Mouse (Mus musculus): ENCODE data around the gene Me3. TPM values are rescaled to one million over a fixed set of nuclear protein-coding genes. Genes with fewer than 3 reads are reported as not detected.

Gene Me3
- polyA plus RNA-seq, 1 experiment: 2.1 TPM

DNA sequence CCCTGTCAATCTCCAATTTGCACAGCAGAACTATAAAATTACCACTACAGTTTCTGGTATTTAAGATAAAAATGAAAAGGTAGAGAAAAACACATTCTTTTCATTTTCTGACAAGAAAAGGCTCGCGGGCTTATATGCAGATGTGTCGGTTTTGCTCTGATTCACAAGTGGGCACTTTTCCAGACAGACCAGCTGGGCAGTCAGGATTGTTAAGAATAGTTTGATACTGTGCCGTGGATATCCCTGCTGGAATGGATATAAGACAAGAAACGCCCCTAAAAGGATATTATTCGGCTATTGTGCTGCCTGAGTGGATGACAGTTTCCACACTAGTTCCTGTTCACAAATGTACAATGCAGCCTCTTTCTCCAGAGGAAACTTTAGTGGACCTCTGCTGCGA, 116.2 kb downstream of the Me3 start:
- Histone ChIP-seq H3K4me3 (ENCODE audit: insufficient read depth, poor library complexity, severe bottlenecking) (no peak overlapping the region), H3K27me3 (ENCODE audit: control insufficient read depth, insufficient read depth, insufficient read length) (no peaks in the 10 kb centered on the region), H3ac (ENCODE audit: control insufficient read depth, insufficient read length, low read depth) (no peak overlapping the region), H3K79me2 (ENCODE audit: control insufficient read depth, insufficient read depth) (no peaks in the 10 kb centered on the region), H3K79me3 (ENCODE audit: low read depth) (no peaks in the 10 kb centered on the region), H3K36me3 (ENCODE audit: control insufficient read depth, insufficient read depth) (no peaks in the 10 kb centered on the region)
- TF ChIP-seq CEBPB (IDR thresholded peaks at IDR 0.05; ENCODE audit: low read depth) (no peak), MYOG (IDR thresholded peaks at IDR 0.05; ENCODE audit: control insufficient read depth, extremely low read depth, insufficient read length) (no peak), FOSL1 (IDR thresholded peaks at IDR 0.05; ENCODE audit: insufficient read depth, low read length, poor library complexity, severe bottlenecking) (no peak), USF1 (IDR thresholded peaks at IDR 0.05; ENCODE audit: low read depth) (no peak), MYOD1 (IDR thresholded peaks at IDR 0.05; ENCODE audit: control insufficient read depth, insufficient read length, low read depth) (no peak), MAX (IDR thresholded peaks at IDR 0.05) (no peak), CTCF (IDR thresholded peaks at IDR 0.05; ENCODE audit: control insufficient read depth, insufficient read depth, insufficient read length) (no peak)

DNA sequence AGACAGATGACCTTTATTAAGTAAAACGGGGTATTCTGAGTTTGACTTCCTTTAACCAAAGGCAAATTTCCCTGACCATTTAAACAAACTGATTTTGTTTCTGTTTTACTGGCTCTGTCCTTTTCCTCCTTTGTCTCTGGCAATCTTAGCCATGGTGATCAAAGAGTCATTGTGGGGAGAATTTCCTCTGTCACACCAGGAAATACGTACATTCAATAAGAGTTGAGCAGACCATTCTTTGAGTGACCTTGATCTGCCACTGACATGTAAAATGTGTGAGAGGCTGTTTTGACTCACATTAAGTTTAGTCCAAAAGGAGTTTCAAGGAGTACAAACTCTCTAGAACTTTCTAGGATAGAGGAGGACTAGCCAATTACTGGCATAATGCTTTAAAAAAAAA, 117.0 kb downstream of the Me3 start:
- Histone ChIP-seq H3K4me3 (ENCODE audit: insufficient read depth, poor library complexity, severe bottlenecking) (no peak overlapping the region), H3K27me3 (ENCODE audit: control insufficient read depth, insufficient read depth, insufficient read length) (no peaks in the 10 kb centered on the region), H3ac (ENCODE audit: control insufficient read depth, insufficient read length, low read depth) (no peak overlapping the region), H3K36me3 (ENCODE audit: control insufficient read depth, insufficient read depth) (no peaks in the 10 kb centered on the region), H3K79me3 (ENCODE audit: low read depth) (no peaks in the 10 kb centered on the region), H3K79me2 (ENCODE audit: control insufficient read depth, insufficient read depth) (no peaks in the 10 kb centered on the region)
- TF ChIP-seq USF1 (IDR thresholded peaks at IDR 0.05; ENCODE audit: low read depth) (no peak), MAX (IDR thresholded peaks at IDR 0.05) (no peak), MYOG (IDR thresholded peaks at IDR 0.05; ENCODE audit: control insufficient read depth, extremely low read depth, insufficient read length) (no peak), FOSL1 (IDR thresholded peaks at IDR 0.05; ENCODE audit: insufficient read depth, low read length, poor library complexity, severe bottlenecking) (no peak), CEBPB (IDR thresholded peaks at IDR 0.05; ENCODE audit: low read depth) (no peak), MYOD1 (IDR thresholded peaks at IDR 0.05; ENCODE audit: control insufficient read depth, insufficient read length, low read depth) (no peak)

DNA sequence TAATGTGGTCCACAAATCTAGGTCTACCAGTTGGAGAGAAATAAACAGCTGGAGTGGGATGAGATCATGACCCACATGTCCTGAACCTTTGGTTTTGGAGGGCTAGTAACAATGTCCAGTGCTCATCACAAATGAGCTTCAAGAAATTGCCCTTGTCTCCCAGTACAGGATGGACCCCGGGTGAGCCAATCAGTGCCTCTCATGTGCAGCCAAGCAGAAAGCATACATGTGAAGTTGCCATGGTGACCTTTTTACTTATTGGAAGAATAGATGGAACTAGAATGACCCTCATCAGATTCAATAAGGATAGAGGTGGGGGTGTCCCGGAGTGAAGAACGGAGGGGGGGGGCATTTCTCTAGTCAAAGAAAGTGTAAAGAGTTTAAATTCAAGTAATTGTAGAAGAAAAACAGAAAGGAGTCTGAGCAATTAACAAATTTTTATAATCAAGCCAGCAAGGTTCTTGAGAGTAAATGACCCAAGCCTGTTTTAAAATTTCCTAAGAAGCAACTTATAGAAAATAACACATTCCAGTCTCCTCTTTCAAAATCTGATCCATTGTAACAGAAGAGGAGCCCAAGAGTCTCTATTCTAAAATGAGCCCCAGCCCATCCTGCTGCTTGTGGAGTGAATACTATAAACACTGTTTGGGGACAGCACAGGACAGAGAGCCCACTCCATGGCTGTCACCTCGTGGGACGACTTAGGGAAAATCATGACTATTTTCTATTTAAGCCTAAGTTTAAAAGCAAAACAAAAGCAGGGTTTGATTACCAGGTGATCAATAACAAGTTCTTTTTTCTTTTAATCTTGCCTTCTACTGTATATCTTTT, 134.7 kb downstream of the Me3 start:
- Histone ChIP-seq H3K4me3 (ENCODE audit: insufficient read depth, poor library complexity, severe bottlenecking) (no peak overlapping the region), H3K79me2 (ENCODE audit: control insufficient read depth, insufficient read depth) (no peaks in the 10 kb centered on the region), H3K27me3 (ENCODE audit: control insufficient read depth, insufficient read depth, insufficient read length) (no peaks in the 10 kb centered on the region), H3K79me3 (ENCODE audit: low read depth) (no peaks in the 10 kb centered on the region), H3ac (ENCODE audit: control insufficient read depth, insufficient read length, low read depth) (no peak overlapping the region), H3K36me3 (ENCODE audit: control insufficient read depth, insufficient read depth) (no peaks in the 10 kb centered on the region)
- no peak for TF ChIP-seq USF1 (IDR thresholded peaks at IDR 0.05; ENCODE audit: low read depth)

DNA sequence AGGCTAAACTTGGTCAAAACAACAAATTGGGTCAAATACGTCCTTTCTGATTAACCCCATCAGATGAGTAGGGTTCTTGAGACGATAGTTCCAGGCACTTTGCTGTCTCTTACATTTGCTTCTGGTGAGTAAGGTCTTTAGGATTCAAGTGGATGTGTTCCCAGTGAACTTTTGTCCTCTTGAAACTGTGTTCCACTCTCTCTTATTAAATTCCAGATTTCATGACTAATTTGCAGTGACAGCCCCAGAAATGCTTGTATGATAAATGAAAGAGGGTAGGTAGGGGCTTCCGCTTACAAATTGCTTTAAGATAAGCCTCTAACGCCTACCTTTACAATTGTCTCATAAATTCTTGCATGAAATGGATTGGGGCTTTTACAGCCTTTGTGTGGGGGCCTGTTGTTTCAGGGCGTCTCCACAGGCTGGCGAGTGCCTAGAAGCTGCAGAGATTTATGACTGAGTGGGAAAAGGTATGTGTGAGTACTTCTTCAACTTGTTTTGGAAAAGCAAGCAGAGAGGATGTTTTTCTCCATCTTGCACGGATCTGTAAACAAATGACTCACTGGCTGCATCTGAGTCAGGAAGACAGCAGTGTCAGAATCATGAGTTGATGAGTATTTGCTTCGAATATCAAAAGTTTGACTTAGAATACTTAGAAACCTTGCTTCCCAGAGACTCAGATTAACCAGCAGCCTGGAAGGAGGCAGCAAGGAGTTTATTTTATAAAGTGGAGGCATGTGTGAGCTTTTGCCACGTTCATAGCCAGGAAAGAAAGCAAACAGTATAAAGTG, 137.1 kb downstream of the Me3 start:
- Histone ChIP-seq H3K79me2 (ENCODE audit: control insufficient read depth, insufficient read depth) (no peaks in the 10 kb centered on the region), H3K27me3 (ENCODE audit: control insufficient read depth, insufficient read depth, insufficient read length) (no peaks in the 10 kb centered on the region), H3ac (ENCODE audit: control insufficient read depth, insufficient read length, low read depth) (no peak overlapping the region), H3K4me3 (ENCODE audit: insufficient read depth, poor library complexity, severe bottlenecking) (no peak overlapping the region), H3K79me3 (ENCODE audit: low read depth) (no peaks in the 10 kb centered on the region), H3K36me3 (ENCODE audit: control insufficient read depth, insufficient read depth) (no peaks in the 10 kb centered on the region)
- no peak for TF ChIP-seq USF1 (IDR thresholded peaks at IDR 0.05; ENCODE audit: low read depth)
- no peak for TF ChIP-seq FOSL1 (IDR thresholded peaks at IDR 0.05; ENCODE audit: insufficient read depth, low read length, poor library complexity, severe bottlenecking)
- TF ChIP-seq CEBPB (IDR thresholded peaks at IDR 0.05; ENCODE audit: low read depth): no peak
- TF ChIP-seq MYOG (IDR thresholded peaks at IDR 0.05; ENCODE audit: control insufficient read depth, extremely low read depth, insufficient read length): no peak
- no peak for TF ChIP-seq MAX (IDR thresholded peaks at IDR 0.05)
- TF ChIP-seq CTCF (IDR thresholded peaks at IDR 0.05; ENCODE audit: control insufficient read depth, insufficient read depth, insufficient read length): no peak
- TF ChIP-seq MYOD1 (IDR thresholded peaks at IDR 0.05; ENCODE audit: control insufficient read depth, insufficient read length, low read depth): no peak

DNA sequence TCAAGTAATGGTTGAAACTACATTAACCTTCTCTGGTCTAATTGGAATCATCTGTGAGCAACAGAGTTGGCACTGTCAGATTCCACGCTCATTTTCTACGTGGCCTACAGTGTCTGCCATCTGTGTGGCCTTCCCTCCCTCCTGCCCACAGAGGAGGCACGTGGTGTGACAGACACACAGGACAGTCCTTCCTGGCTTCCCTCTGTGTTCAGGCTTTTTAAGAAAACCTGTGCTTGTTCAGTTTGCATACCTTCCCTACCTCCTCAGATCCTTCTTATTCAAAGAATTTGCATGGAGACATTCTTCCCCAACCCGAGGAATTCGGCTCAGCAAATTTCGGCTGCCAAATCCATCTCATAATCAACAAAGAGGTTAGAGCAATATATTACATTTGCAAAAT, 137.8 kb downstream of the Me3 start:
- Histone ChIP-seq H3K79me3 (ENCODE audit: low read depth) (no peaks in the 10 kb centered on the region), H3K4me3 (ENCODE audit: insufficient read depth, poor library complexity, severe bottlenecking) (no peak overlapping the region), H3K27me3 (ENCODE audit: control insufficient read depth, insufficient read depth, insufficient read length) (no peaks in the 10 kb centered on the region), H3ac (ENCODE audit: control insufficient read depth, insufficient read length, low read depth) (no peak overlapping the region), H3K36me3 (ENCODE audit: control insufficient read depth, insufficient read depth) (no peaks in the 10 kb centered on the region), H3K79me2 (ENCODE audit: control insufficient read depth, insufficient read depth) (no peaks in the 10 kb centered on the region)
- TF ChIP-seq FOSL1 (IDR thresholded peaks at IDR 0.05; ENCODE audit: insufficient read depth, low read length, poor library complexity, severe bottlenecking): no peak
- TF ChIP-seq USF1 (IDR thresholded peaks at IDR 0.05; ENCODE audit: low read depth): no peak
- no peak for TF ChIP-seq MYOD1 (IDR thresholded peaks at IDR 0.05; ENCODE audit: control insufficient read depth, insufficient read length, low read depth)
- no peak for TF ChIP-seq MYOG (IDR thresholded peaks at IDR 0.05; ENCODE audit: control insufficient read depth, extremely low read depth, insufficient read length)
- TF ChIP-seq MAX (IDR thresholded peaks at IDR 0.05): no peak
